Mouse (Mus musculus): Measurements from ENCODE around the gene Secisbp2l.

- TF ChIP-seq CTCF (IDR thresholded peaks at IDR 0.05; ENCODE audit: extremely low read depth, insufficient read length, insufficient replicate concordance, low read depth, low read length) = no peak
- TF ChIP-seq POLR2A (IDR thresholded peaks at IDR 0.05; ENCODE audit: low read depth, low read length) = no peak
These were observed 47.9 kb downstream of the Secisbp2l start for GRCm38 (mm10) chr2:125734741-125735140.

All from small intestine, adult 2 months (tissue).